Mouse (Mus musculus) spleen, postnatal 36 days (tissue): Measurements from ENCODE around the gene Slc39a9.

Source experiments
- DNase-seq, 2 experiments: peaks; one replicate each; pipeline ENCODE4 v3.0.0; 2022; ENCODE audit warnings: low spot score in 2 of 2, mixed read lengths in 1 of 2

The Slc39a9 gene

GRCm38 (mm10) chr12:80719141-80719540 lies 75.5 kb downstream of the Slc39a9 start:
- DNase-seq = no peak

- DNase-seq = no peak
These were observed 76.8 kb downstream of the Slc39a9 start for GRCm38 (mm10) chr12:80720507-80720906.

- DNase-seq = no peak
These were observed 77.8 kb downstream of the Slc39a9 start for GRCm38 (mm10) chr12:80721458-80721857.

- DNase-seq = peak; percentile 52 to 61
These were observed 81.3 kb downstream of the Slc39a9 start for GRCm38 (mm10) chr12:80724853-80725559.

GRCm38 (mm10) chr12:80728207-80728606 lies 84.5 kb downstream of the Slc39a9 start:
- DNase-seq = no peak

GRCm38 (mm10) chr12:80728814-80729213 lies 85.1 kb downstream of the Slc39a9 start:
- no peak for DNase-seq

GRCm38 (mm10) chr12:80729758-80730530 lies 86.3 kb downstream of the Slc39a9 start:
- no peak for DNase-seq

GRCm38 (mm10) chr12:80730567-80730966 lies 86.9 kb downstream of the Slc39a9 start:
- no peak for DNase-seq
